Mouse (Mus musculus): ENCODE measurements around the gene Tia1. TPM values are rescaled to one million over a fixed set of nuclear protein-coding genes. Genes with fewer than 3 reads are reported as not detected.

The Tia1 gene
- 120 TPM for polyA plus RNA-seq (2015; fragmentation: Illumina TruSeq; extraction: RNeasy Lipid Tissue Mini Kit (QIAGEN cat#74804); ENCODE audit: low read depth, low replicate concordance)

GRCm38 (mm10) chr6:86404100-86404861 is at the start of gene Tia1:
Tia1 (plus strand) TSS chr6:86404219.

DNA sequence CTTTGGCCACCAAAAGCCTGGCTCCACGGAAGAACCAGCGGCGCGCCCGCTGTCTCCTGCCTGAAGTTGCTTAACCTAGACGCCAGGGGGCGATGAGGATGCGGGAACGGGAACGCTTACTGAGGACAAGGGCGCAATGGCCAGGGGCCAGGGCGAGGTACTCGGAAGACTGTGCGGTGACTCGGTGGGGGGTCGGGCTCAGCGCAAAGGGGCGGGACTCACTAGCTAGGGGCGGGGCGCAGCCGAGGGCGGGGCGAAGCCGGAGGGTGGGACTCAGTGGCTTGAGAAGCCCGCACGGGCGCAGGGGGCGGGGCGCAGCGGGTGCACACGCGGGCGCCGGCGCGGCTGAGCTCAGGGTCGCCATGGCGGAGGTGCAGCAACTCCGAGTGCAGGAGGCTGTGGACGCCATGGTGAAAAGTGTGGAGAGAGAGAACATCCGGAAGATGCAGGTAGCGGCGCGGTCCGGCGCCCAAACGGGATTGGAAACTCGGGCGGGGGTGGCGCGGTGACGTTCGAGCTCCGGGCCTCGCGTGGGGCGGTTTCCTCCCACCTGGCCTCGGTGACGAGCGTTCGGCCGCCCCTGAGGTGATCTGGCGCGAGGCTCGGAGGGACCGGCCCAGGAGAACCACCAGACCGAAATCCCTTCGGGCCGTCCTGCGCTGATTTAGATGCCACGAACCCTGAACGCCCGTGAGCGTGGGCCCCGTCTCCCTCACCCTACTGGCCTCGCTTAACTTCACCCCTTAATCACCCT is 38.5 kb upstream of the Tia1 start, which contains the start of gene Fam136a:
Gene Fam136a (plus strand): TSS at position 276 of the 754 bp plus-strand sequence.

GRCm38 (mm10) chr6:86370764-86371339 is 33.2 kb upstream of the Tia1 start, which contains the start of gene Snrpg:
Snrpg (plus strand) TSS chr6:86371304.

DNA sequence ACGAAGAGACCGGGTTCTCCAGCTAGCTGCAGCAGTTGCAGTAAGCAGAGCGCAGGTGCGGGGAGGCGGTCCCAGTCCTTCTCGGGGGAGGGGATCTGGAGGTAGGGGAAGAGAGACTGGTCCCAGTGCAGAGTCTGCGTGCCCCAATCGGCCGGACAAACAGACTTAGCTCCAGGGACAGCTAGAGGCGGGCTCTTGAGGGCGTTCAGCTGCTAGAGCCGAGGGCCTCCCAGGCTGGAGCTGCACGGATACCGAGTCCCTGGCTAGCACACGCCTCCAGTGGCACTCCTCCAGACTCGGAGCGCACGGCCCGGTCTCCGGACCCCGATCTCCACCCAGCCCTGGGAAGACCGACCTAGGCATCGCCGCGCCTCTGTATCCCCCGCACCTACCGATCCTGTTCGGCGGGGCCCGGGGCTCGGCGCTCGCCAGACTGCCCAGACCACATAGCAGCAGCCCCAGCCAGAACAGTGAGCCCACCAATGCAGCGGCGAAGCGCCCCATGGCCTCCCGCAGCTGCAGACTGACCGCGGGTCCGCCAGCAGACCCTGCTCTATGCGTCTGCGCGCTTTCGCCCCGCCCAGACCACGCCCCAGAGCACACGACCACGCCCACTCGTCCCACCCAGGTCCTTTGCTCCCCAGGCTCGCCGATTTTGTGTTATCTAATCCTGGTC is 7.3 kb upstream of the Tia1 start, which contains the start of gene Pcyox1:
Gene Pcyox1 (minus strand): TSS at position 574 of the 676 bp plus-strand sequence.

DNA sequence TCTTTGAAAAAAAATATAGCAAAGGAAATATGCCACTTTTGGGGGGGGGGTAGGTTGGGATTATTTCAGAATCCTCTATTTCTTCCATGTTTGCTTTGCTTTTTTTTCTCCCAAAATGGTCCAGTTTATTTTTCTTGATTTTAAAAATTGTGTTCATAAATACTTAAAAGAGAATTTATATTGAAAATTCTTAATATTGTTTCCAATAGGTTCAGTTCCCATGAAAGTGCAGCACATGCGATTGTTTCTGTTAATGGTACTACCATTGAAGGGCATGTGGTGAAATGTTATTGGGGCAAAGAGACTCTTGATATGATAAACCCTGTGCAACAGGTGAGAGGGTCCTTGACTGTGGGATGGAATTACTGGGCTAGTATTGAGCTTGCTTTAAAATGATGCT is 22.3 kb downstream of the Tia1 start, which contains the start of gene Gm44790:
Gene Gm44790 (plus strand): TSS at position 301 of the 400 bp plus-strand sequence.

GRCm38 (mm10) chr6:86438272-86439118 is 34.5 kb downstream of the Tia1 start, which contains the start of gene C87436:
C87436 (plus strand) TSS chr6:86438374.

Other genes with a start within 250 kb of the Tia1 start
- gene Tgfa, start 209.0 kb upstream of the Tia1 start, polyA plus RNA-seq (2015; fragmentation: Illumina TruSeq; extraction: RNeasy Lipid Tissue Mini Kit (QIAGEN cat#74804); ENCODE audit: low read depth, low replicate concordance), result 23.5 TPM
- gene Fam136a, start 38.6 kb upstream of the Tia1 start, polyA plus RNA-seq (2015; fragmentation: Illumina TruSeq; extraction: RNeasy Lipid Tissue Mini Kit (QIAGEN cat#74804); ENCODE audit: low read depth, low replicate concordance), result 37.2 TPM
- gene Snrpg, start 32.9 kb upstream of the Tia1 start, polyA plus RNA-seq (2015; fragmentation: Illumina TruSeq; extraction: RNeasy Lipid Tissue Mini Kit (QIAGEN cat#74804); ENCODE audit: low read depth, low replicate concordance), result 83.3 TPM
- gene Pcyox1, start 7.1 kb upstream of the Tia1 start, polyA plus RNA-seq (2015; fragmentation: Illumina TruSeq; extraction: RNeasy Lipid Tissue Mini Kit (QIAGEN cat#74804); ENCODE audit: low read depth, low replicate concordance), result 76.9 TPM
- 0.82 TPM for gene Gm44790, start 22.4 kb downstream of the Tia1 start, polyA plus RNA-seq (2015; fragmentation: Illumina TruSeq; extraction: RNeasy Lipid Tissue Mini Kit (QIAGEN cat#74804); ENCODE audit: low read depth, low replicate concordance)
- gene C87436, start 34.2 kb downstream of the Tia1 start, polyA plus RNA-seq (2015; fragmentation: Illumina TruSeq; extraction: RNeasy Lipid Tissue Mini Kit (QIAGEN cat#74804); ENCODE audit: low read depth, low replicate concordance), result 19.1 TPM
- gene Pcbp1, start 122.1 kb downstream of the Tia1 start, polyA plus RNA-seq (2015; fragmentation: Illumina TruSeq; extraction: RNeasy Lipid Tissue Mini Kit (QIAGEN cat#74804); ENCODE audit: low read depth, low replicate concordance), result 169 TPM
- 0.79 TPM for gene Asprv1, start 223.9 kb downstream of the Tia1 start, polyA plus RNA-seq (2015; fragmentation: Illumina TruSeq; extraction: RNeasy Lipid Tissue Mini Kit (QIAGEN cat#74804); ENCODE audit: low read depth, low replicate concordance)

All from brain, adult 10 weeks (tissue).